Mouse (Mus musculus): ENCODE measurements around the gene Lrp2. TPM values are rescaled to one million over a fixed set of nuclear protein-coding genes. Genes with fewer than 3 reads are reported as not detected.
A peak's percentile ranks its signal among the peaks of the same experiment; 100 is the strongest.

Gene Lrp2
- polyA plus RNA-seq, 1 experiment from 2014 or later = 0.84 TPM

DNA sequence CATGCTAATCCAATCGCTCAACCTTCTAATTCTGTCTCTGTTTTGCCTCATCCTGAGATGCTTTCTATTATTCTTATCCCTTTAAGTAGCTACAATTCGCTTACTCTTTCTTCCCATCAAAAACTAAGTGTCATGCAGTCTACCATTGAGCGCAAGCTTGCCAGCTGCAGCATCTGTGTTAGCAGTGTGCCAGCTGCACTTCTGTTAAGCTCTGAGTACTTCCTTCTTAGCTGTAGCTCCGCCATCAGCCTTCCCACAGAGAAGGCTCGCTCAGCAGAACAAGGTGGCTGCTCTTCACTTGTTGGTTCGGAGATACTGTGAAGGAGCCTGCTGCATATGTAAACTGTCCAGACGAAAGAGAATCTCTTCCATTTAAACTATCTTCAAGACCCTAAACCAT, 183.6 kb downstream of the Lrp2 start:
- Histone ChIP-seq H3K36me3 (ENCODE audit: control insufficient read depth, insufficient read depth, low read length) (no peaks in the 10 kb centered on the region), H3K9me3 (ENCODE audit: control insufficient read depth, low read depth, low read length) (no peaks in the 10 kb centered on the region), H3K4me2 (replicated peaks; ENCODE audit: low read depth, low read length) (no peak overlapping the region), H3K9ac (replicated peaks; ENCODE audit: low read depth, low read length) (no peak overlapping the region), H3K4me3 (ENCODE audit: low read depth, low read length) (no peak overlapping the region), H3K27me3 (ENCODE audit: control insufficient read depth, insufficient read depth, low read length) (no peaks in the 10 kb centered on the region), H3K4me1 (ENCODE audit: control insufficient read depth, insufficient read depth, low read length) (no peaks in the 10 kb centered on the region), H3K27ac (ENCODE audit: low read length) (no peak overlapping the region)
- ATAC-seq (ENCODE audit: insufficient number of reproducible peaks, insufficient read depth, low FRiP score, low read depth) = no peak
- 79% methylated on average over 7 of the region's 7 CpGs for WGBS

DNA sequence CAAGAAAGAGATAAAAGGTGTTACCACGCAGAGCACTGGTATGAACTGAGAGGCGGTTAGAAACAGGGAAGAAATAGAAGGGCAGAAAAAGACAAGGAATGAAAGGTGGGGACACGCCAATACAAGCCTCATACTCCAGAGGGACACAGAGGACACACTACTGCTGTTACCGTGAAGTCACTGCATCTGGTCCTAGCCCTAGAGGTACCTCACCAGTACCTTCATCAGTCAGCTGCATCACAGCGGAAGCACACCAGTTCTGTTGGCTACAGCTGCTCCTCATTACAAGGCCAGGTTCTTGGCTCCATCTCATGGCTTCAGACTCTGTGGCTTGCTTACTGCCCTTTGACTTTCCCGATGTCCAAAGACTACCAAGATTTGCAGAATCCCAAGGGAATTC, 184.0 kb downstream of the Lrp2 start:
- no peak overlapping the region for H3K27ac ChIP-seq (ENCODE audit: low read length)
- WGBS = 87% methylated on average over 6 of the region's 6 CpGs
- no peaks in the 10 kb centered on the region for H3K36me3 ChIP-seq (ENCODE audit: control insufficient read depth, insufficient read depth, low read length)
- no peak for ATAC-seq (ENCODE audit: insufficient number of reproducible peaks, insufficient read depth, low FRiP score, low read depth)
- no peak overlapping the region for H3K9ac ChIP-seq (replicated peaks; ENCODE audit: low read depth, low read length)
- H3K4me1 ChIP-seq (ENCODE audit: control insufficient read depth, insufficient read depth, low read length) = no peaks in the 10 kb centered on the region
- H3K4me2 ChIP-seq (replicated peaks; ENCODE audit: low read depth, low read length) = no peak overlapping the region
- H3K9me3 ChIP-seq (ENCODE audit: control insufficient read depth, low read depth, low read length) = no peaks in the 10 kb centered on the region
- no peak overlapping the region for H3K4me3 ChIP-seq (ENCODE audit: low read depth, low read length)
- no peaks in the 10 kb centered on the region for H3K27me3 ChIP-seq (ENCODE audit: control insufficient read depth, insufficient read depth, low read length)

GRCm38 (mm10) chr2:69400866-69401604, 184.8 kb downstream of the Lrp2 start:
- Histone ChIP-seq H3K36me3 (ENCODE audit: control insufficient read depth, insufficient read depth, low read length) (no peaks in the 10 kb centered on the region), H3K4me3 (ENCODE audit: low read depth, low read length) (no peak overlapping the region), H3K9ac (replicated peaks; ENCODE audit: low read depth, low read length) (no peak overlapping the region), H3K27ac (ENCODE audit: low read length) (no peak overlapping the region), H3K4me1 (ENCODE audit: control insufficient read depth, insufficient read depth, low read length) (no peaks in the 10 kb centered on the region), H3K9me3 (ENCODE audit: control insufficient read depth, low read depth, low read length) (no peaks in the 10 kb centered on the region), H3K27me3 (ENCODE audit: control insufficient read depth, insufficient read depth, low read length) (no peaks in the 10 kb centered on the region), H3K4me2 (replicated peaks; ENCODE audit: low read depth, low read length) (no peak overlapping the region)
- ATAC-seq (ENCODE audit: insufficient number of reproducible peaks, insufficient read depth, low FRiP score, low read depth) = no peak
- WGBS = 77% methylated on average over 7 of the region's 7 CpGs

GRCm38 (mm10) chr2:69396760-69397435, 189.0 kb downstream of the Lrp2 start:
- no peaks in the 10 kb centered on the region for H3K27me3 ChIP-seq (ENCODE audit: control insufficient read depth, insufficient read depth, low read length)
- H3K27ac ChIP-seq (ENCODE audit: low read length) = no peak overlapping the region
- no peak overlapping the region for H3K4me2 ChIP-seq (replicated peaks; ENCODE audit: low read depth, low read length)
- H3K4me1 ChIP-seq (ENCODE audit: control insufficient read depth, insufficient read depth, low read length) = no peaks in the 10 kb centered on the region
- H3K36me3 ChIP-seq (ENCODE audit: control insufficient read depth, insufficient read depth, low read length) = no peaks in the 10 kb centered on the region
- no peak for ATAC-seq (ENCODE audit: insufficient number of reproducible peaks, insufficient read depth, low FRiP score, low read depth)
- H3K9me3 ChIP-seq (ENCODE audit: control insufficient read depth, low read depth, low read length) = no peaks in the 10 kb centered on the region
- WGBS = 87% methylated on average over 12 of the region's 12 CpGs
- H3K4me3 ChIP-seq (ENCODE audit: low read depth, low read length) = no peak overlapping the region
- no peak overlapping the region for H3K9ac ChIP-seq (replicated peaks; ENCODE audit: low read depth, low read length)

GRCm38 (mm10) chr2:69395597-69396248, 190.1 kb downstream of the Lrp2 start:
- Histone ChIP-seq H3K4me3 (ENCODE audit: low read depth, low read length) (no peak overlapping the region), H3K4me2 (replicated peaks; ENCODE audit: low read depth, low read length) (no peak overlapping the region), H3K27me3 (ENCODE audit: control insufficient read depth, insufficient read depth, low read length) (no peaks in the 10 kb centered on the region), H3K27ac (ENCODE audit: low read length) (no peak overlapping the region), H3K36me3 (ENCODE audit: control insufficient read depth, insufficient read depth, low read length) (no peaks in the 10 kb centered on the region), H3K9me3 (ENCODE audit: control insufficient read depth, low read depth, low read length) (no peaks in the 10 kb centered on the region), H3K9ac (replicated peaks; ENCODE audit: low read depth, low read length) (no peak overlapping the region), H3K4me1 (ENCODE audit: control insufficient read depth, insufficient read depth, low read length) (no peaks in the 10 kb centered on the region)
- WGBS = 74% methylated on average over 9 of the region's 9 CpGs
- no peak for ATAC-seq (ENCODE audit: insufficient number of reproducible peaks, insufficient read depth, low FRiP score, low read depth)

DNA sequence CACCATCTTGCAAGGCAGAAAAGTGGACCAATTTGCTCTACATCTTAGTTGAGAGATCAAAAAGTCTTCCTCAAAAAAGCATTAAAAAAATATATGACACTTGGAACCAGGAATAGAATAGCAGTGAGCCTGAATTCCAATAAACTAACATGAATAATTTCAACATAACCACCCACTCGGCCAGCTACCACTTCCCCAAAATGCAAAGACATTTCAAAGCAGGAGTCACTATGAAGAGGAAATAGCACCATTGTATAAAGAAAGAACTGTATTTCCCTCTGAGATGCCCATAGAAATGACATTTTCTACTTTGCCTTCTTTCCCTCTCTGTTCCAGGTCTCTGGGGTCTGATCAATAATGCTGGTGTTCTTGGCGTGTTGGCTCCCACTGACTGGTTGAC, 191.9 kb downstream of the Lrp2 start:
- Histone ChIP-seq H3K36me3 (ENCODE audit: control insufficient read depth, insufficient read depth, low read length) (no peaks in the 10 kb centered on the region), H3K4me3 (ENCODE audit: low read depth, low read length) (no peak overlapping the region), H3K4me1 (ENCODE audit: control insufficient read depth, insufficient read depth, low read length) (no peaks in the 10 kb centered on the region), H3K27me3 (ENCODE audit: control insufficient read depth, insufficient read depth, low read length) (no peaks in the 10 kb centered on the region), H3K4me2 (replicated peaks; ENCODE audit: low read depth, low read length) (no peak overlapping the region), H3K9me3 (ENCODE audit: control insufficient read depth, low read depth, low read length) (no peaks in the 10 kb centered on the region), H3K27ac (ENCODE audit: low read length) (no peak overlapping the region), H3K9ac (replicated peaks; ENCODE audit: low read depth, low read length) (no peak overlapping the region)
- 86% methylated on average over 2 of the region's 2 CpGs for WGBS
- ATAC-seq (ENCODE audit: insufficient number of reproducible peaks, insufficient read depth, low FRiP score, low read depth) = no peak

DNA sequence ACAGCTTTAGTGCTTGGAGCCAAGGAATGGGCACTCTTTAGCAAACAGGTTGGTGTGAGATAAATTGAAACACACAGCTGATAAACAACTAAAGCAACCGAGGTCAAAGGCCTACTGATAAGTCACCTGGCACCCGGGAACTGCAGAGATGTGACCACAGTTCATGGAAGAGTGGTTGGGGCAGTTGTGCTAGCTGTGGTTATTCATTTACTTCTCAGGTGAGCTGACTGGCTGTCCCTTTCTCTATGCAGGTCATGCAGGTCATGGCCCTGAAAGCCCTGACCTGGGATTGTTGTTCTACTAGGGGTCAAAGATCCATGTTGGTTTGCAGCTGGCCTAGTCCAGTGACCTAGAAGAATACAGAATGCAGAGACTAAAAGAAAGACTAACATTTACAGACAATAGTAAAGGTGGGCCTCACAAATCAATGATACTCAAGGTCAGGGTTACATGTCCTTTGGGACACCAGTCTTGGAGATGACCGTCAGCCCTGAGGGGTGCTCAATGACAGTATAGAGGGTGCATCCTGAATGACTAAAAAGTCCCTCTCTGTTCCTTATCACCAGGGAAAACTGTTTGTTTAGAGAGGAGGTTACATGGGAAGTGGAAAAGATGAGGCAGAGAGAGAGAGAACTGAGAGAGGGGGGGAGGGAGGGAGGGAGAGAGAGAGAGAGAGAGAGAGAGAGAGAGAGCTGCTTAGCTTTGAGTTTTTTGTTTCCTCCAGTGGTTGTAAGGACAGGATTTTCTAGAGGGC, 199.6 kb downstream of the Lrp2 start:
- Histone ChIP-seq H3K27ac (ENCODE audit: low read length) (no peak overlapping the region), H3K9me3 (ENCODE audit: control insufficient read depth, low read depth, low read length) (no peaks in the 10 kb centered on the region), H3K27me3 (ENCODE audit: control insufficient read depth, insufficient read depth, low read length) (no peaks in the 10 kb centered on the region), H3K4me3 (ENCODE audit: low read depth, low read length) (no peak overlapping the region), H3K36me3 (ENCODE audit: control insufficient read depth, insufficient read depth, low read length) (no peaks in the 10 kb centered on the region), H3K4me2 (replicated peaks; ENCODE audit: low read depth, low read length) (no peak overlapping the region), H3K4me1 (ENCODE audit: control insufficient read depth, insufficient read depth, low read length) (no peaks in the 10 kb centered on the region), H3K9ac (replicated peaks; ENCODE audit: low read depth, low read length) (no peak overlapping the region)
- peak; percentile 53; the same call in 1 of the 2 replicates for ATAC-seq (ENCODE audit: insufficient number of reproducible peaks, insufficient read depth, low FRiP score, low read depth)
- WGBS = 36% methylated on average over 3 of the region's 3 CpGs

GRCm38 (mm10) chr2:69382838-69383237, 203.0 kb downstream of the Lrp2 start:
- Histone ChIP-seq H3K27ac (ENCODE audit: low read length) (no peak overlapping the region), H3K36me3 (ENCODE audit: control insufficient read depth, insufficient read depth, low read length) (no peaks in the 10 kb centered on the region), H3K9me3 (ENCODE audit: control insufficient read depth, low read depth, low read length) (no peaks in the 10 kb centered on the region), H3K9ac (replicated peaks; ENCODE audit: low read depth, low read length) (no peak overlapping the region), H3K27me3 (ENCODE audit: control insufficient read depth, insufficient read depth, low read length) (no peaks in the 10 kb centered on the region), H3K4me2 (replicated peaks; ENCODE audit: low read depth, low read length) (no peak overlapping the region), H3K4me1 (ENCODE audit: control insufficient read depth, insufficient read depth, low read length) (no peaks in the 10 kb centered on the region), H3K4me3 (ENCODE audit: low read depth, low read length) (no peak overlapping the region)
- 0 out of 2 replicates have a peak, but pooled peaks have one; percentile 21 for ATAC-seq (ENCODE audit: insufficient number of reproducible peaks, insufficient read depth, low FRiP score, low read depth)
- 57% methylated on average over 5 of the region's 5 CpGs for WGBS
